Mouse (Mus musculus) thymus, adult 2 months (tissue): ENCODE results near the gene Coro2b. TPM values are rescaled to one million over a fixed set of nuclear protein-coding genes. Genes with fewer than 3 reads are reported as not detected.
A peak's percentile ranks its signal among the peaks of the same experiment; 100 is the strongest.

Source experiments
- DNase-seq: peaks from one replicate; pipeline ENCODE4 v3.0.0; 2021
- H3K27ac ChIP-seq: fragments of 200-500 bp; 2 replicates; pipeline ENCODE4 v1.5.1; 2012; ENCODE audit warnings: low read length, control low read depth; ENCODE audit not compliant: control insufficient read depth, insufficient read depth
- H3K27me3 ChIP-seq: fragments of 200-500 bp; 2 replicates; pipeline ENCODE4 v1.6.1; 2012; ENCODE audit warnings: mild to moderate bottlenecking, low read length, moderate library complexity, mixed read lengths; ENCODE audit not compliant: control insufficient read depth, insufficient read depth
- H3K36me3 ChIP-seq: fragments of 200-500 bp; 2 replicates; pipeline ENCODE4 v1.6.1; 2012; ENCODE audit warnings: mild to moderate bottlenecking, low read length, moderate library complexity; ENCODE audit not compliant: control insufficient read depth, insufficient read depth
- H3K4me1 ChIP-seq: fragments of 200-500 bp; replicated peaks from 2 replicates; pipeline ENCODE4 v1.6.1; 2012; ENCODE audit warnings: low read length; ENCODE audit not compliant: control insufficient read depth, insufficient read depth
- H3K4me3 ChIP-seq: fragments of 200-500 bp; 2 replicates; pipeline ENCODE4 v1.5.1; 2012; ENCODE audit warnings: mild to moderate bottlenecking, low read length, control low read depth, moderate library complexity; ENCODE audit not compliant: control insufficient read depth, insufficient read depth
- CTCF ChIP-seq: fragments of 200-500 bp; IDR thresholded peaks from 2 replicates; pipeline ENCODE4 v1.5.1; 2012; ENCODE audit warnings: mild to moderate bottlenecking, control low read depth, low read length, moderate library complexity, borderline replicate concordance; ENCODE audit not compliant: control insufficient read depth, poor library complexity, insufficient read depth; ENCODE audit errors: extremely low read depth
- POLR2A ChIP-seq: fragments of 200-500 bp; IDR thresholded peaks from 2 replicates; pipeline ENCODE4 v1.6.1; 2012; ENCODE audit warnings: mild to moderate bottlenecking, low read length, control low read depth, moderate library complexity; ENCODE audit not compliant: control insufficient read depth, poor library complexity, insufficient read depth; ENCODE audit errors: extremely low read depth
- WGBS: fragments of 180-500 bp; shearing (Covaris S2); methylation state at CpG from one replicate; pipeline ENCODE4 v1.1.7; 2018; 5-methylcytosine and 5-hydroxymethylcytosine counted together
- polyA plus RNA-seq: library from polyadenylated mRNA; depleted of rRNA; stranded (reverse); fragments of >200 nt; gene quantifications from 2 replicates; pipeline ENCODE4 v1.2.3, GENCODE M21; 2012

Coro2b gene
- polyA plus RNA-seq, 1 experiment, result 18.2 TPM

GRCm38 (mm10) chr9:62380351-62380750, 156.5 kb downstream of the Coro2b start:
- no peak for DNase-seq
- 84% methylated on average over 5 of the region's 5 CpGs for WGBS
- no peak overlapping the region for H3K27ac ChIP-seq
- no peaks in the 10 kb centered on the region for H3K27me3 ChIP-seq
- peaks cover 41% of the 10 kb centered on the region for H3K36me3 ChIP-seq
- H3K4me3 ChIP-seq, result no peak overlapping the region
- no peaks in the 10 kb centered on the region for H3K4me1 ChIP-seq
- TF ChIP-seq CTCF, result no peak
- no peak for TF ChIP-seq POLR2A

GRCm38 (mm10) chr9:62377897-62378296, 158.9 kb downstream of the Coro2b start:
- Histone ChIP-seq H3K36me3 (peaks cover 55% of the 10 kb centered on the region), H3K27me3 (no peaks in the 10 kb centered on the region), H3K27ac (no peak overlapping the region), H3K4me1 (0 out of 2 replicates have a peak, but pooled peaks cover 3% of the 10 kb centered on the region), H3K4me3 (no peak overlapping the region)
- 96% methylated on average over 10 of the region's 10 CpGs for WGBS
- TF ChIP-seq CTCF (no peak), POLR2A (no peak)
- no peak for DNase-seq

- TF ChIP-seq CTCF (no peak), POLR2A (no peak)
- WGBS, result 95% methylated on average over 3 of the region's 3 CpGs
- peaks cover 51% of the 10 kb centered on the region for H3K36me3 ChIP-seq
- no peaks in the 10 kb centered on the region for H3K27me3 ChIP-seq
- H3K4me3 ChIP-seq, result no peak overlapping the region
- DNase-seq, result no peak
- peaks cover 15% of the 10 kb centered on the region for H3K4me1 ChIP-seq
- H3K27ac ChIP-seq, result no peak overlapping the region
Measured at GRCm38 (mm10) chr9:62374276-62374675, 162.6 kb downstream of the Coro2b start.

DNA sequence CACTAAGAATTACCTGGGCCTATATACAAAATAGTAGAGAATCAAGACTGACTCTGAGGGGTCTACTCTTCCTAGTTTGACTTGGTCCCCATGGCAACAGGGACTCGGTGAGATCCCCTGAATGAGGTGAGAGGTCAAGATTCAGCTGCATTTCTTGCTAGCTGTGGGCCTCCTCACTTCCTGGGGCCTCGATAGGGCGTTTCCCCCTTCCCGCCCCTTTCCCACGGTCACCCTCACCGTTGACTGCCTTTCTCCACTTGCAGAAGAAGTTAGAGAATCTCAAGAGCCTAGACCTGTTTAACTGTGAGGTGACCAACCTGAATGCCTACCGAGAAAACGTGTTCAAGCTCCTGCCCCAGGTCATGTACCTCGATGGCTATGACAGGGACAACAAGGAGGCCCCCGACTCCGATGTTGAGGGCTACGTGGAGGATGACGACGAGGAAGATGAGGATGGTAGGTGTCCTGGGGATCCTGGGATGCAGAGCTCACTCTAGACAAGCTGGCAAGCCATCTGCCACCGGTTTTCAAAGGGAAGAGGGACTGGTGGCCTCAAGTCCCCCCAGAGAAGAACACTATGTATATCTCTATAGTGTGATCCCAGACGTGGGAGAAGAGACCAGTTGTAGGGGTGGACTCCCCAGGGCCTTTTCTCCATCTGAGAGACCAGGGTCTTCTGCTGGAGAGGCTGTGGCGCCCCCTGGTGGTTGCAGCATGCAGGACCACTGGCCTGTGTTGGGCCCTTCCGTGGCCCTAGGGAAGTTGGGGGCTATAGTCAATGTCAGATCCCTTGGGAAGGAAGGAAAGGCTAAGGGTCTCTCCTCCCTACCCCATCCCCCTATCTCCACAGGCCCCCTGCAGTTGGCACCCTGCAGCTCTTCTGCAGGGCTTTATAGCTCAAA, 163.4 kb downstream of the Coro2b start:
- no peak overlapping the region for H3K27ac ChIP-seq
- H3K4me3 ChIP-seq, result no peak overlapping the region
- H3K4me1 ChIP-seq, result peaks cover 23% of the 10 kb centered on the region
- H3K36me3 ChIP-seq, result peaks cover 48% of the 10 kb centered on the region
- 58% methylated on average over 18 of the region's 18 CpGs for WGBS
- no peaks in the 10 kb centered on the region for H3K27me3 ChIP-seq
- TF ChIP-seq CTCF (peak; percentile 93), POLR2A (no peak)
- DNase-seq, result peak; percentile 78

DNA sequence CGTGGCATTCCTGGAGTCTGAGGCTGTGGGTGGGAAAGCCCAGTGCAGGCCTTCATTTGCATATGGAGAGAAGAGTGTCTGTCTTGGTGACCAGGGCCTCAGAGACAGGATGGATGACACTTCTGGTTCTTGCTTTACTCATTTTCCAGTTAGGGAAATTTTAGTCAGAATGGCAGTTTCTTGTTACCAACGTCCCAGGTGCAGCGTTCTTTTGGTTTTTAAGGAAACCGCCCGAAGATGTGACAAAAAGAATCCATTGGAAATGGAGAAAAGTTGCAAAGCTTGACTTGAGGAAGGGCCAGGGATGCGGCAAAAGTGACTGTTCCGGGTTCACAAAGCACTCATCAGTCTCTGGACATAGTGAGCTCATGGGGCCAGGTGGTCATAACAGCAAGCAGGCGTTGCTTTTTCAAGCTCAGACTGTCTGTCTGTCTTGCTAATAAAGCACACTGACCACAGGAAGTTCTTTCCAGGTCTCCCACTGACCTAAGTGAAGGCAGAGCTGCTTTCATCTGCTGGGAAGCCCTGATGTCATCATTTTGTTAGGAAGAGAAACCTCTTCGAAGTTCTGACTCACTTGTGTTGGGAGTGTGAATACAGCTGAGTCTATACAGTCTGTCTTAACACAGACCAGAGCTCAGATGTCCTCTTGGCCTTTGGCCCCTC, 164.2 kb downstream of the Coro2b start:
- Histone ChIP-seq H3K27ac (no peak overlapping the region), H3K27me3 (no peaks in the 10 kb centered on the region), H3K4me3 (no peak overlapping the region), H3K36me3 (peaks cover 40% of the 10 kb centered on the region), H3K4me1 (peaks cover 30% of the 10 kb centered on the region)
- DNase-seq, result no peak
- WGBS, result 86% methylated on average over 9 of the region's 9 CpGs
- TF ChIP-seq POLR2A, result no peak
- no peak for TF ChIP-seq CTCF

DNA sequence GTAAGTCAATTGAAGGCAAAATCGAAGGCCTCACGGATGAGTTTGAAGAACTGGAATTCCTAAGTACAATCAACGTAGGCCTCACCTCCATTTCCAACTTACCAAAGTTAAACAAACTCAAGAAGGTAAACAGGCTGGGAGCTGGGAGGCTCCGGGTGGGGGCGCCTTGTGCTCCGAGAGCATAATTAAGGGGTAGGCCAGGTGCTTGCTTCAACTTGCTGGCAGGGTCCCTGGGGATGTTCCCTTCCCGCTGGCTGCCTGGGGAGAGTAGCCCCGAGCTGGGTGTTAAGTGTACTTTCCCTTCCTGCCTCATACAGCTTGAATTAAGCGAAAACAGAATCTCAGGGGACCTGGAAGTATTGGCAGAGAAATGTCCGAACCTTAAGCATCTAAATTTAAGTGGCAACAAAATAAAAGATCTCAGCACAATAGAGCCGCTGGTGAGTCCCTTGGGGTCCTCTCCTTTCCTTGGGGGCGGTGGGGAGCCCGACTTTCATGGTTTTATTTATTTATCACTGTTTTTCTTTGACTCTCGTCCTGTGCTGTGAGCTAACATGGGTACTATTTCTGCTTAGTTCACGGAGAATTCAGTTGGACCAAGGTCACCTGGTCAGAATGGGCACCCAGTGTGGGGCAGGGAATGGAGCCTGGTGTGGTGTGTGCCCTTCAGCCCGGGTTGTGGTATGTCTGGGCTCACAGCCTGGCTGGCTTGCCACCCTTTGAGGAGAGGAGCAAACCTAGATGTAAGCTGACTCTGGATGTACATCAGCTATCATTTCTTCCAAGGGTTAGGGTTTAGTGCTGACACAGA, 164.9 kb downstream of the Coro2b start:
- no peak overlapping the region for H3K4me3 ChIP-seq
- H3K4me1 ChIP-seq, result peaks cover 36% of the 10 kb centered on the region
- peaks cover 33% of the 10 kb centered on the region for H3K36me3 ChIP-seq
- no peaks in the 10 kb centered on the region for H3K27me3 ChIP-seq
- TF ChIP-seq CTCF, result no peak
- no peak for TF ChIP-seq POLR2A
- WGBS, result 92% methylated on average over 16 of the region's 16 CpGs
- no peak for DNase-seq
- no peak overlapping the region for H3K27ac ChIP-seq
